Mouse (Mus musculus): ENCODE results near the gene Ephb4.

- TF ChIP-seq GATA1 (IDR thresholded peaks at IDR 0.05; ENCODE audit: low read length) (no peak), TAL1 (IDR thresholded peaks at IDR 0.05; ENCODE audit: low read length) (no peak)
Measured at GRCm38 (mm10) chr5:137340222-137340621, 9.7 kb upstream of the Ephb4 start.
